Mouse (Mus musculus) lung, postnatal 10 days (tissue): ENCODE data around the gene Hipk1.
A peak's percentile ranks its signal among the peaks of the same experiment; 100 is the strongest.

Source experiments
- DNase-seq: peaks from one replicate; pipeline ENCODE4 v3.0.0; 2021

Gene Hipk1

GRCm38 (mm10) chr3:103745001-103745770 lies 46.2 kb downstream of the Hipk1 start:
- no peak for DNase-seq

GRCm38 (mm10) chr3:103743208-103743607 lies 48.2 kb downstream of the Hipk1 start:
- DNase-seq: no peak

GRCm38 (mm10) chr3:103740342-103740741 lies 51.0 kb downstream of the Hipk1 start:
- no peak for DNase-seq

GRCm38 (mm10) chr3:103739329-103739728 lies 52.0 kb downstream of the Hipk1 start, which contains the start of gene Gm10964:
Gene Gm10964 (plus strand): TSS chr3:103739366.
- DNase-seq: no peak

GRCm38 (mm10) chr3:103737778-103738571 lies 53.4 kb downstream of the Hipk1 start, which contains the start of gene Olfml3:
Gene Olfml3 (minus strand): TSS chr3:103738001.
- peak; percentile 94 for DNase-seq

- DNase-seq: peak; percentile 72
Measured at GRCm38 (mm10) chr3:103737061-103737754, 54.2 kb downstream of the Hipk1 start.

GRCm38 (mm10) chr3:103735776-103736600 lies 55.4 kb downstream of the Hipk1 start:
- DNase-seq: peak; percentile 16

GRCm38 (mm10) chr3:103734696-103735519 lies 56.5 kb downstream of the Hipk1 start:
- DNase-seq: peak; percentile 71

- DNase-seq: peak; percentile 61
Measured at GRCm38 (mm10) chr3:103733799-103734695, 57.3 kb downstream of the Hipk1 start.

- DNase-seq: peak; percentile 28
Measured at GRCm38 (mm10) chr3:103733176-103733575, 58.2 kb downstream of the Hipk1 start.

GRCm38 (mm10) chr3:103732116-103732515 lies 59.2 kb downstream of the Hipk1 start:
- DNase-seq: no peak

GRCm38 (mm10) chr3:103729850-103730249 lies 61.5 kb downstream of the Hipk1 start:
- DNase-seq: no peak

- DNase-seq: no peak
Measured at GRCm38 (mm10) chr3:103727813-103728326, 63.5 kb downstream of the Hipk1 start.

- DNase-seq: no peak
Measured at GRCm38 (mm10) chr3:103726642-103727041, 64.7 kb downstream of the Hipk1 start.

- DNase-seq: peak; percentile 18
Measured at GRCm38 (mm10) chr3:103724137-103724536, 67.2 kb downstream of the Hipk1 start.

- no peak for DNase-seq
Measured at GRCm38 (mm10) chr3:103718728-103719127, 72.6 kb downstream of the Hipk1 start.

GRCm38 (mm10) chr3:103716774-103717760 lies 74.3 kb downstream of the Hipk1 start:
- peak; percentile 37 for DNase-seq
